Mouse (Mus musculus) lung, embryonic 14.5 days (tissue): Measurements from ENCODE around the gene Arid1b. TPM values are rescaled to one million over a fixed set of nuclear protein-coding genes. Genes with fewer than 3 reads are reported as not detected.

Experiments used
- ATAC-seq: fragments of 200-750 bp; cut with Nextera tagmentation; 2 replicates; pipeline ENCODE4 v1.8.0; 2017; ENCODE audit warnings: mild to moderate bottlenecking, moderate TSS enrichment, moderate library complexity; ENCODE audit not compliant: insufficient read depth
- DNase-seq: peaks from one replicate; pipeline ENCODE4 v3.0.0-alpha.2; 2015
- H3K27ac ChIP-seq: fragments of 300-500 bp; sonication (generic); 2 replicates; pipeline ENCODE4 v1.5.1; 2014; ENCODE audit warnings: low read depth, mild to moderate bottlenecking, moderate library complexity
- H3K27me3 ChIP-seq: fragments of 300-500 bp; sonication (generic); 2 replicates; pipeline ENCODE4 v1.6.1; 2014; ENCODE audit warnings: low read length, control low read depth; ENCODE audit not compliant: insufficient read depth
- H3K36me3 ChIP-seq: fragments of 300-500 bp; sonication (generic); 2 replicates; pipeline ENCODE4 v1.6.1; 2014; ENCODE audit warnings: control low read depth; ENCODE audit not compliant: insufficient read depth
- H3K4me1 ChIP-seq: fragments of 300-500 bp; sonication (generic); 2 replicates; pipeline ENCODE4 v1.6.1; 2014; ENCODE audit warnings: antibody characterized with exemption, control low read depth; ENCODE audit not compliant: insufficient read depth
- H3K4me2 ChIP-seq: fragments of 300-500 bp; sonication (generic); 2 replicates; pipeline ENCODE4 v1.6.1; 2014; ENCODE audit warnings: mild to moderate bottlenecking
- H3K4me3 ChIP-seq: fragments of 300-500 bp; sonication (generic); 2 replicates; pipeline ENCODE4 v1.5.1; 2014; ENCODE audit warnings: low read depth, low read length
- H3K9ac ChIP-seq: fragments of 300-500 bp; sonication (generic); 2 replicates; pipeline ENCODE4 v1.6.1; 2014
- H3K9me3 ChIP-seq: fragments of 300-500 bp; sonication (generic); 2 replicates; pipeline ENCODE4 v1.6.1; 2016; ENCODE audit warnings: low read depth, low read length, control low read depth
- CTCF ChIP-seq: IDR thresholded peaks from 2 replicates; pipeline ENCODE4 v1.5.1; 2016; ENCODE audit warnings: antibody characterized with exemption, low read depth
- WGBS: fragments of 180-500 bp; shearing (Covaris S2); extraction: QIAGEN DNeasy Blood & Tissue Kit; methylation state at CpG from one replicate; pipeline ENCODE4 v1.1.7; 2014; 5-methylcytosine and 5-hydroxymethylcytosine counted together
- polyA plus RNA-seq: library from polyadenylated mRNA; unstranded; fragments of >200 nt; fragmentation: Nextera tagmentation; extraction: Ambion mirVana; gene quantifications from 2 replicates; pipeline ENCODE4 v1.2.1, GENCODE M21; 2014

Arid1b gene
- polyA plus RNA-seq, 1 experiment from 2014 or later: 17.3 TPM

- Histone ChIP-seq H3K27ac (no peak overlapping the region), H3K36me3 (peaks cover 16% of the 10 kb centered on the region; the same call in 1 of the 2 replicates), H3K4me3 (no peak overlapping the region), H3K4me2 (no peak overlapping the region), H3K9me3 (no peaks in the 10 kb centered on the region), H3K27me3 (no peaks in the 10 kb centered on the region), H3K4me1 (no peaks in the 10 kb centered on the region), H3K9ac (no peak overlapping the region)
- no peak for TF ChIP-seq CTCF
- WGBS: 82% methylated on average over 4 of the region's 4 CpGs
- DNase-seq (no peak), ATAC-seq (no peak)
Observed at GRCm38 (mm10) chr17:5280499-5281053, 286.4 kb downstream of the Arid1b start.

- Histone ChIP-seq H3K27ac (no peak overlapping the region), H3K9me3 (no peaks in the 10 kb centered on the region), H3K4me3 (no peak overlapping the region), H3K36me3 (peaks cover 13% of the 10 kb centered on the region; the same call in 1 of the 2 replicates), H3K27me3 (no peaks in the 10 kb centered on the region), H3K4me1 (no peaks in the 10 kb centered on the region), H3K9ac (no peak overlapping the region), H3K4me2 (no peak overlapping the region)
- DNase-seq (no peak), ATAC-seq (no peak)
- 85% methylated on average over 10 of the region's 10 CpGs for WGBS
- no peak for TF ChIP-seq CTCF
Observed at GRCm38 (mm10) chr17:5284783-5285182, 290.7 kb downstream of the Arid1b start.

DNA sequence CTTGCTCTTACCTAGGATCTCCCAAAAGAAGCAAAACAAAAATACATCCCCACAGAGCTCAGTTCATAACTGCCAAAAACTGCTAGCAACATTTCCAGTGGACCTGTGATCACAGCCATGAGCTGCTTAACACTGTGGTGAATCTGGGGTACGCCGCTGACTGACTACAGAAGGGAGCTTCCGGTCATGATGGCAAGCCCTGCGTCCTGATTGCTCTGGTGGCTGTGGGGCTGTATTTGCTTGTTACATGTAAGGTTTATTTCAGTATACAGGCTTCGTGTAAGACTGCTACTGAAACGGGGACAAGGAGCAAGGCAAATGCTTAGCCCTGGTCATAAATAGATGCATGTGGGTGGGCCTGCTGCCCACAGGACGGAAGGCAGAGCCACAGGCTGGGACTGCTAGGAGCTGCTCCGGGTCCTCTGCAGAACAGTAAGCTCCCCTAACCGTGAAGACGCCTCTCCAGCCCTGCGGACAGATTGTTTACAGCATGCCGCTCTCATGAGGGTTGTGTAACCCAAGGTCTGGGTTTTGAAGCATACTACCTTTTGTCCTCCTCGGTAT, 291.8 kb downstream of the Arid1b start:
- Histone ChIP-seq H3K36me3 (peaks cover 10% of the 10 kb centered on the region; the same call in 1 of the 2 replicates), H3K27me3 (no peaks in the 10 kb centered on the region), H3K27ac (no peak overlapping the region), H3K4me3 (no peak overlapping the region), H3K4me1 (no peaks in the 10 kb centered on the region), H3K4me2 (no peak overlapping the region), H3K9me3 (no peaks in the 10 kb centered on the region), H3K9ac (no peak overlapping the region)
- ATAC-seq (no peak; the same call in 1 of the 2 replicates), DNase-seq (no peak)
- no peak for TF ChIP-seq CTCF
- WGBS: 62% methylated on average over 13 of the region's 13 CpGs

- 70% methylated on average over 15 of the region's 15 CpGs for WGBS
- Histone ChIP-seq H3K4me2 (no peak overlapping the region), H3K9ac (no peak overlapping the region), H3K27ac (no peak overlapping the region), H3K4me3 (no peak overlapping the region), H3K36me3 (peaks cover 17% of the 10 kb centered on the region), H3K27me3 (no peaks in the 10 kb centered on the region), H3K9me3 (no peaks in the 10 kb centered on the region), H3K4me1 (no peaks in the 10 kb centered on the region)
- DNase-seq (no peak), ATAC-seq (no peak)
- TF ChIP-seq CTCF: no peak
Observed at GRCm38 (mm10) chr17:5286571-5287209, 292.6 kb downstream of the Arid1b start.

GRCm38 (mm10) chr17:5287210-5287591, 293.1 kb downstream of the Arid1b start:
- Histone ChIP-seq H3K4me3 (no peak overlapping the region), H3K4me1 (no peaks in the 10 kb centered on the region), H3K9me3 (no peaks in the 10 kb centered on the region), H3K27ac (no peak overlapping the region), H3K27me3 (no peaks in the 10 kb centered on the region), H3K9ac (no peak overlapping the region), H3K4me2 (no peak overlapping the region), H3K36me3 (peaks cover 17% of the 10 kb centered on the region)
- TF ChIP-seq CTCF: no peak
- ATAC-seq (no peak), DNase-seq (no peak)
- WGBS: 68% methylated on average over 4 of the region's 4 CpGs

- H3K4me3 ChIP-seq: no peak overlapping the region
- no peak overlapping the region for H3K27ac ChIP-seq
- no peak overlapping the region for H3K4me2 ChIP-seq
- H3K9me3 ChIP-seq: no peaks in the 10 kb centered on the region
- H3K27me3 ChIP-seq: no peaks in the 10 kb centered on the region
- DNase-seq (no peak), ATAC-seq (no peak)
- TF ChIP-seq CTCF: no peak
- WGBS: 67% methylated on average over 9 of the region's 9 CpGs
- H3K4me1 ChIP-seq: no peaks in the 10 kb centered on the region
- H3K9ac ChIP-seq: no peak overlapping the region
- H3K36me3 ChIP-seq: peaks cover 17% of the 10 kb centered on the region
Observed at GRCm38 (mm10) chr17:5287641-5288040, 293.5 kb downstream of the Arid1b start.
